Mouse (Mus musculus): ENCODE results near the gene Tas2r135.

DNA sequence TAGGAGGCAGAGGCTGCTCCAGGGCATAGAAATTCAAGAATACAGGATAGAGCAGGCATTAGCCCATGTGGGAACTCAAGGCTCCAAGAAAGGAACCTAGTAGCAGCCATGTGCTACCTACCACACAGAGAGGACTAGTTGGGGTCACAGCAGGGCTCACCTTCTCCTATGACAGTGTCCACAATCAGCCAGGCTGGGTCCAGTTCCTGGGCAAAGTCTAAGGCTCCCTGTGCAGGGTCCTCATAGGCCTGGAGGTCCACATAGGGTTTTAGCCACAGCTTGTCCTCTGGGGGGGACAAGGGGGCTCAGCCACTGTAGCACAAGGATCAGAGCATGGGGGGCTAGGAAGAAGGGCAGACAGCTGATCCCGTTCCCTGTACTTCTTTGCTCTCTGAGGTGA, 42.7 kb upstream of the Tas2r135 start:
- TF ChIP-seq USF1 (IDR thresholded peaks at IDR 0.05; ENCODE audit: low read depth) (no peak), POLR2A (IDR thresholded peaks at IDR 0.05; ENCODE audit: insufficient read length, low read depth) (peak; percentile 47), CEBPB (IDR thresholded peaks at IDR 0.05; ENCODE audit: insufficient read depth, poor library complexity, severe bottlenecking) (no peak), REST (IDR thresholded peaks at IDR 0.05; ENCODE audit: insufficient read depth, insufficient read length) (no peak), MAX (IDR thresholded peaks at IDR 0.05; ENCODE audit: low read depth) (no peak), MYOG (IDR thresholded peaks at IDR 0.05; ENCODE audit: control insufficient read depth in 1 of 3, insufficient read depth in 1 of 3, insufficient read length in 2 of 3, low read depth in 2 of 3) (no peak), POLR2AphosphoS2 (IDR thresholded peaks at IDR 0.05; ENCODE audit: insufficient read length, low read depth) (peak; percentile 86), E2F4 (IDR thresholded peaks at IDR 0.05; ENCODE audit: insufficient read depth) (no peak), TCF3 (IDR thresholded peaks at IDR 0.05; ENCODE audit: insufficient read length, low read depth) (no peak), TCF12 (IDR thresholded peaks at IDR 0.05; ENCODE audit: insufficient read depth, poor library complexity, severe bottlenecking) (no peak), MYOD1 (IDR thresholded peaks at IDR 0.05; ENCODE audit: control insufficient read depth in 1 of 3, insufficient read length in 2 of 3, low read depth in 2 of 3) (no peak), SRF (IDR thresholded peaks at IDR 0.05; ENCODE audit: control insufficient read depth, insufficient read length, low read depth) (no peak)
